Mouse (Mus musculus) brain, embryonic 14.5 days (tissue): Measurements from ENCODE around the gene Wrnip1.

ENCODE experiments used
- CTCF ChIP-seq: fragments of 200-500 bp; IDR thresholded peaks from 2 replicates; pipeline ENCODE4 v1.5.1; 2012; ENCODE audit warnings: inconsistent platforms, mild to moderate bottlenecking, moderate library complexity, borderline replicate concordance; ENCODE audit not compliant: insufficient read depth, insufficient read length; ENCODE audit errors: extremely low read depth
- POLR2A ChIP-seq: fragments of 200-500 bp; IDR thresholded peaks from 2 replicates; pipeline ENCODE4 v1.6.1; 2012; ENCODE audit warnings: mild to moderate bottlenecking, inconsistent platforms, borderline replicate concordance; ENCODE audit not compliant: poor library complexity, insufficient read depth, insufficient read length, severe bottlenecking; ENCODE audit errors: extremely low read depth

- TF ChIP-seq CTCF (no peak), POLR2A (no peak)
Measured at GRCm38 (mm10) chr13:32823126-32823525, 21.3 kb downstream of the Wrnip1 start.
